Mouse (Mus musculus): Measurements from ENCODE around the gene Rimbp2.

GRCm38 (mm10) chr5:128958916-128959315 is 5.6 kb upstream of the Rimbp2 start:
- TF ChIP-seq CTCF (IDR thresholded peaks at IDR 0.05; ENCODE audit: insufficient read depth, low read depth, low read length) (no peak), POLR2A (IDR thresholded peaks at IDR 0.05; ENCODE audit: insufficient read depth, low read depth, low read length) (no peak)
